Mouse (Mus musculus) midbrain, embryonic 16.5 days (tissue): ENCODE data around the gene Msmo1. TPM values are rescaled to one million over a fixed set of nuclear protein-coding genes. Genes with fewer than 3 reads are reported as not detected.

ENCODE experiments used
- ATAC-seq: fragments of 200-750 bp; cut with Nextera tagmentation; 2 replicates; pipeline ENCODE4 v1.8.0; 2017; ENCODE audit warnings: moderate TSS enrichment
- H3K27ac ChIP-seq: fragments of 300-500 bp; sonication (generic); 2 replicates; pipeline ENCODE4 v1.5.1; 2014; ENCODE audit warnings: mild to moderate bottlenecking, low read length, mixed read lengths
- H3K27me3 ChIP-seq: fragments of 300-500 bp; sonication (generic); 2 replicates; pipeline ENCODE4 v1.6.1; 2014; ENCODE audit warnings: low read depth, low read length, mixed read lengths; ENCODE audit not compliant: control insufficient read depth, insufficient read depth
- H3K36me3 ChIP-seq: fragments of 300-500 bp; sonication (generic); 2 replicates; pipeline ENCODE4 v1.6.1; 2014; ENCODE audit warnings: mild to moderate bottlenecking, low read length, moderate library complexity, mixed read lengths; ENCODE audit not compliant: control insufficient read depth, insufficient read depth
- H3K4me1 ChIP-seq: fragments of 300-500 bp; sonication (generic); 2 replicates; pipeline ENCODE4 v1.6.1; 2014; ENCODE audit warnings: mild to moderate bottlenecking, low read length, mixed read lengths; ENCODE audit not compliant: control insufficient read depth, insufficient read depth
- H3K4me2 ChIP-seq: fragments of 300-500 bp; sonication (generic); 2 replicates; pipeline ENCODE4 v1.6.1; 2014; ENCODE audit warnings: mild to moderate bottlenecking, low read length, mixed read lengths
- H3K4me3 ChIP-seq: fragments of 300-500 bp; sonication (generic); 2 replicates; pipeline ENCODE4 v1.5.1; 2014; ENCODE audit warnings: low read depth, mild to moderate bottlenecking, low read length, moderate library complexity, mixed read lengths
- H3K9ac ChIP-seq: fragments of 300-500 bp; sonication (generic); 2 replicates; pipeline ENCODE4 v1.6.1; 2014; ENCODE audit warnings: low read depth, low read length, mixed read lengths
- H3K9me3 ChIP-seq: fragments of 300-500 bp; sonication (generic); replicated peaks from 2 replicates; pipeline ENCODE4 v1.6.1; 2014; ENCODE audit warnings: mild to moderate bottlenecking, low read length, mixed read lengths; ENCODE audit not compliant: control insufficient read depth, poor library complexity, severe bottlenecking
- WGBS: fragments of 180-500 bp; shearing (Covaris S2); extraction: QIAGEN DNeasy Blood & Tissue Kit; methylation state at CpG from one replicate; pipeline ENCODE4 v1.1.7; 2014; 5-methylcytosine and 5-hydroxymethylcytosine counted together
- polyA plus RNA-seq: library from polyadenylated mRNA; unstranded; fragments of >200 nt; fragmentation: Nextera tagmentation; extraction: Ambion mirVana; gene quantifications from 2 replicates; pipeline ENCODE4 v1.2.1, GENCODE M21; 2015

Msmo1 gene
- polyA plus RNA-seq, 1 experiment from 2014 or later = 200 TPM

GRCm38 (mm10) chr8:64728156-64728555 is 5.4 kb downstream of the Msmo1 start:
- peaks cover 16% of the 10 kb centered on the region for H3K36me3 ChIP-seq
- no peak overlapping the region for H3K27ac ChIP-seq
- whole genome bisulfite sequencing = 90% methylated on average over 7 of the region's 7 CpGs
- H3K9ac ChIP-seq = no peak overlapping the region
- no peaks in the 10 kb centered on the region for H3K9me3 ChIP-seq
- H3K27me3 ChIP-seq = no peaks in the 10 kb centered on the region
- H3K4me1 ChIP-seq = peaks cover 33% of the 10 kb centered on the region
- H3K4me2 ChIP-seq = no peak overlapping the region; the same call in 1 of the 2 replicates
- no peak overlapping the region for H3K4me3 ChIP-seq
- no peak for ATAC-seq

DNA sequence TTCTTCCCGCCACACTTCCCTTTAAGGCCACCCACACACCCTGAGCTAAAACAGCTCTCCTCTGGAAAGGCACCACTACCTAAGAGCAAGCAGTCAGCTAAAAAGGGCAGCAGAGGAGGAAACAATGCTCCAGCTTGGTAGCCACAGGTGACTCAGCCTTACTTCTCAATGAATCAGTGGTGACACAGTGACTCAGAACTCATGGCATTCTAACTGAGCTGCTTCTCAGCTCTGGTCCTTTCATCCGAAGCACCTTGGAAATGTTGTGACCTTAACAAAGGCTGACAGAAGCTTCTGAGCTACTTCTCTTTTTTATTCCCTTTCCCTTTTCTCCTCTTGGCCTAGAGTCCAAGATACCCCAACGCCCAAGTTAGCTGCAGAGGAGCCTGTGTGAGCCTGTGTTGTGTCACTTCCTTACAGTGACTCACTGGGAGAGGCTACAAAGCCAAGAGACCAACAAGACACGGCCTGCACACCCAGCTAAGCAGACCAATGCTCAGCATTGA is 7.3 kb downstream of the Msmo1 start:
- no peak; the same call in 1 of the 2 replicates for ATAC-seq
- Histone ChIP-seq H3K27me3 (no peaks in the 10 kb centered on the region), H3K36me3 (peaks cover 21% of the 10 kb centered on the region), H3K9ac (no peak overlapping the region), H3K27ac (no peak overlapping the region), H3K4me3 (no peak overlapping the region), H3K9me3 (no peaks in the 10 kb centered on the region), H3K4me1 (peaks cover 25% of the 10 kb centered on the region), H3K4me2 (no peak overlapping the region)
- WGBS = 89% methylated on average over 4 of the region's 4 CpGs

DNA sequence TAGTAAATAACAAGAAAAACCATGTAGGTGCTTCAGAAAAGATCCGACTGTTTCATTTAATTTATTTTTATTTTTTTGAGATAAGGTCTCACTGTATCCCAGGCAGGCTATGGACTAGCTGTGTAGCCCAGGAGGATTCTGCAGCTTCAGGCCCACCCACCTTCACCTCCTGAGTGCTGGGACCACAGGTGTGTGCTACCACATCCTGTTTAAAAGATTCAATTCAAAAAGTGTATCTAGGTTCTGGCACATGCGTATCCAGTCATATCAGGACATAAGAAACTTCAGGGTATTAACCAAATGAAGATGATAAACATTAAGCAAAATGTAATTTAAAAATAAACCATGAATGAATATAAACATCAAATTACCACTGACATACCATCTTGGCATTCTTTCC is 10.4 kb downstream of the Msmo1 start:
- 92% methylated on average over 2 of the region's 2 CpGs for WGBS
- Histone ChIP-seq H3K9ac (no peak overlapping the region), H3K27me3 (no peaks in the 10 kb centered on the region), H3K9me3 (no peaks in the 10 kb centered on the region), H3K4me2 (no peak overlapping the region), H3K4me3 (no peak overlapping the region), H3K4me1 (peaks cover 3% of the 10 kb centered on the region), H3K36me3 (peaks cover 42% of the 10 kb centered on the region), H3K27ac (no peak overlapping the region)
- ATAC-seq = no peak

DNA sequence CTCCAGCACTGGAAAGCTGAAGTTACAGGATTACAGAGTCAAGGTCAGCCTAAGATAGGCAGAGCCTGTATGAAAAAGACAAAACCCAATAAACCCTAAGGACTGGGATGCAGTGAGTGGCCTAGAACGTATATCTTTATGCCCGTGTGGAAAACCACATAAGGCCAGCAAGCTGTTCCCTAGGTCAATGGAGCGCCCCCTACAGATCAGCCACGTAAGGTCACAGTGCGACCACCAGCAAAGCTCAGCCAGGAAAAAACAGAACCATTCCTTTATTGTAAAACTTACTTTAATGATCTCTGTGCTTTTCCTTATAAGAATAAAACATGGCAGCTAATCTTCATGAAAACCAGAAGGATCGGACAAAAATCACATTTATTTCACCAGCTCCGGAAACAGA is 15.7 kb downstream of the Msmo1 start:
- Histone ChIP-seq H3K27me3 (no peaks in the 10 kb centered on the region), H3K4me2 (no peak overlapping the region), H3K36me3 (peaks cover 42% of the 10 kb centered on the region), H3K27ac (no peak overlapping the region), H3K9ac (no peak overlapping the region), H3K9me3 (no peaks in the 10 kb centered on the region), H3K4me3 (no peak overlapping the region), H3K4me1 (no peaks in the 10 kb centered on the region)
- 85% methylated on average over 7 of the region's 7 CpGs for WGBS
- ATAC-seq = no peak

- 93% methylated on average over 7 of the region's 7 CpGs for WGBS
- no peak for ATAC-seq
These were observed 21.1 kb downstream of the Msmo1 start for GRCm38 (mm10) chr8:64712499-64712898.

GRCm38 (mm10) chr8:64711544-64711943 is 22.0 kb downstream of the Msmo1 start:
- Histone ChIP-seq H3K27me3 (no peaks in the 10 kb centered on the region), H3K9ac (no peak overlapping the region), H3K4me1 (no peaks in the 10 kb centered on the region), H3K4me2 (no peak overlapping the region), H3K27ac (no peak overlapping the region), H3K9me3 (no peaks in the 10 kb centered on the region), H3K4me3 (no peak overlapping the region), H3K36me3 (peaks cover 5% of the 10 kb centered on the region)
- ATAC-seq = no peak
- 47% methylated on average over 1 of the region's 1 CpGs for WGBS

More at GRCm38 (mm10) chr8:64712499-64712898, 21.1 kb downstream of the Msmo1 start:
- H3K4me1 ChIP-seq = no peaks in the 10 kb centered on the region
- H3K9me3 ChIP-seq = no peaks in the 10 kb centered on the region
- no peak overlapping the region for H3K4me3 ChIP-seq
- H3K9ac ChIP-seq = no peak overlapping the region
- no peak overlapping the region for H3K27ac ChIP-seq
- H3K4me2 ChIP-seq = no peak overlapping the region
- no peaks in the 10 kb centered on the region for H3K27me3 ChIP-seq
- peaks cover 12% of the 10 kb centered on the region for H3K36me3 ChIP-seq

GRCm38 (mm10) chr8:64707481-64707880 is 26.1 kb downstream of the Msmo1 start:
- no peaks in the 10 kb centered on the region for H3K27me3 ChIP-seq
- ATAC-seq = no peak
- no peaks in the 10 kb centered on the region for H3K36me3 ChIP-seq
- H3K9ac ChIP-seq = no peak overlapping the region
- no peak overlapping the region for H3K4me2 ChIP-seq
- no peak overlapping the region for H3K4me3 ChIP-seq
- H3K9me3 ChIP-seq = no peaks in the 10 kb centered on the region
- no peak overlapping the region for H3K27ac ChIP-seq
- no peaks in the 10 kb centered on the region for H3K4me1 ChIP-seq

DNA sequence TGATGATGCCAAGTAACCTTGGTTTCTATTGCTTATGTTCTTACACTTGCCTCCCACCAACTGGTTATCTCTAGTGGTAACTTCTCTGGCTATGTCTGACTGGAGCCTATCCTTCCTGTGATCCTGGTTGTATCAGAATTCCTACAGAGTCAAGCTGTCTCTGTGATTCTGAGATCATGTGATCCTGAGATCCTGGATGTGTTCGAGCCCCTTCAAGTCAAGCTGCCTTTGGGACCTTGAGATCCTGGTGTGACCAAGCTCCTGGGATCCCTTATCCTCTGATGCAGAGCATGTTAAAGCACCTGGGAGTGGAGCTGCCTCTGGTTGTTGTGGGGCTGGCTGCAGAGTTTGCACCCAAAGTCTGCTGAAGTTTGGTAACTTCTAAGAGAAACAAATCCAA is 30.4 kb downstream of the Msmo1 start:
- Histone ChIP-seq H3K36me3 (no peaks in the 10 kb centered on the region), H3K27ac (no peak overlapping the region), H3K9me3 (no peaks in the 10 kb centered on the region), H3K4me1 (no peaks in the 10 kb centered on the region), H3K4me3 (no peak overlapping the region), H3K27me3 (no peaks in the 10 kb centered on the region), H3K4me2 (no peak overlapping the region), H3K9ac (no peak overlapping the region)
- WGBS = 82% methylated on average over 1 of the region's 1 CpGs
- no peak for ATAC-seq

- peak within 1 kb of the TSS; percentile 100 for H3K27ac ChIP-seq
- peak within 1 kb of the TSS; percentile 99 for H3K9ac ChIP-seq
- no peaks in the 10 kb centered on the region for H3K27me3 ChIP-seq
- H3K4me3 ChIP-seq = peak within 1 kb of the TSS; percentile 72
- WGBS = under 1% methylated on average over 54 of the region's 54 CpGs
- H3K9me3 ChIP-seq = no peaks in the 10 kb centered on the region
- ATAC-seq = peak; percentile 98
- H3K4me2 ChIP-seq = peak within 1 kb of the TSS; percentile 71
- H3K4me1 ChIP-seq = peaks cover 25% of the 10 kb centered on the region
- H3K36me3 ChIP-seq = no peaks in the 10 kb centered on the region
These were observed 40.9 kb downstream of the Msmo1 start, which contains the start of gene Cpe for GRCm38 (mm10) chr8:64692651-64693201. TSS of gene Cpe (minus strand) at chr8:64693054.
